Mouse (Mus musculus): Measurements from ENCODE around the gene Ppp2ca. TPM values are rescaled to one million over a fixed set of nuclear protein-coding genes. Genes with fewer than 3 reads are reported as not detected.

Gene Ppp2ca
- polyA plus RNA-seq, 1 experiment from 2014 or later, result 122 TPM

- Histone ChIP-seq H3K4me2 (no peak overlapping the region), H3K27me3 (no peaks in the 10 kb centered on the region), H3K9ac (no peak overlapping the region), H3K27ac (no peak overlapping the region), H3K36me3 (no peaks in the 10 kb centered on the region), H3K9me3 (no peaks in the 10 kb centered on the region), H3K4me1 (replicated peaks) (peaks cover 7% of the 10 kb centered on the region), H3K4me3 (no peak overlapping the region)
- no peak for ATAC-seq (ENCODE audit: low FRiP score)
- WGBS, result 75% methylated on average over 19 of the region's 19 CpGs
These were observed 22.5 kb upstream of the Ppp2ca start for GRCm38 (mm10) chr11:52075794-52076633.

- WGBS, result 85% methylated on average over 6 of the region's 6 CpGs
These were observed 21.6 kb upstream of the Ppp2ca start for GRCm38 (mm10) chr11:52076742-52077352.

GRCm38 (mm10) chr11:52077939-52078338, 20.5 kb upstream of the Ppp2ca start:
- no peak overlapping the region for H3K4me3 ChIP-seq
- no peaks in the 10 kb centered on the region for H3K27me3 ChIP-seq
- peaks cover 7% of the 10 kb centered on the region for H3K4me1 ChIP-seq (replicated peaks)
- no peaks in the 10 kb centered on the region for H3K36me3 ChIP-seq
- 91% methylated on average over 4 of the region's 4 CpGs for WGBS
- H3K27ac ChIP-seq, result no peak overlapping the region
- no peak overlapping the region for H3K4me2 ChIP-seq
- no peaks in the 10 kb centered on the region for H3K9me3 ChIP-seq
- H3K9ac ChIP-seq, result no peak overlapping the region
- ATAC-seq (ENCODE audit: low FRiP score), result no peak

More at GRCm38 (mm10) chr11:52076742-52077352, 21.6 kb upstream of the Ppp2ca start:
- peaks cover 7% of the 10 kb centered on the region for H3K4me1 ChIP-seq (replicated peaks)
- no peaks in the 10 kb centered on the region for H3K36me3 ChIP-seq
- H3K9me3 ChIP-seq, result no peaks in the 10 kb centered on the region
- no peak overlapping the region for H3K4me2 ChIP-seq
- H3K27me3 ChIP-seq, result no peaks in the 10 kb centered on the region
- H3K4me3 ChIP-seq, result no peak overlapping the region
- H3K27ac ChIP-seq, result no peak overlapping the region
- H3K9ac ChIP-seq, result no peak overlapping the region
- ATAC-seq (ENCODE audit: low FRiP score), result no peak

GRCm38 (mm10) chr11:52079978-52080377, 18.5 kb upstream of the Ppp2ca start:
- WGBS, result 7% methylated on average over 5 of the region's 5 CpGs
- H3K36me3 ChIP-seq, result no peaks in the 10 kb centered on the region
- H3K4me2 ChIP-seq, result no peak overlapping the region
- 0 out of 2 replicates have a peak, but pooled peaks have one; percentile 17 for ATAC-seq (ENCODE audit: low FRiP score)
- H3K9ac ChIP-seq, result no peak overlapping the region
- H3K27me3 ChIP-seq, result no peaks in the 10 kb centered on the region
- peaks cover 7% of the 10 kb centered on the region for H3K4me1 ChIP-seq (replicated peaks)
- no peaks in the 10 kb centered on the region for H3K9me3 ChIP-seq
- H3K27ac ChIP-seq, result no peak overlapping the region
- H3K4me3 ChIP-seq, result no peak overlapping the region

- 90% methylated on average over 2 of the region's 2 CpGs for WGBS
- H3K4me3 ChIP-seq, result no peak overlapping the region
- no peak overlapping the region for H3K9ac ChIP-seq
- no peak overlapping the region for H3K4me2 ChIP-seq
- H3K27me3 ChIP-seq, result no peaks in the 10 kb centered on the region
- no peak for ATAC-seq (ENCODE audit: low FRiP score)
- no peaks in the 10 kb centered on the region for H3K9me3 ChIP-seq
- no peaks in the 10 kb centered on the region for H3K36me3 ChIP-seq
- H3K27ac ChIP-seq, result no peak overlapping the region
- peaks cover 7% of the 10 kb centered on the region for H3K4me1 ChIP-seq (replicated peaks)
These were observed 17.8 kb upstream of the Ppp2ca start for GRCm38 (mm10) chr11:52080656-52081055.

GRCm38 (mm10) chr11:52085857-52086203, 12.7 kb upstream of the Ppp2ca start:
- H3K4me3 ChIP-seq, result no peak overlapping the region
- 54% methylated on average over 4 of the region's 4 CpGs for WGBS
- no peaks in the 10 kb centered on the region for H3K36me3 ChIP-seq
- H3K4me2 ChIP-seq, result 0 out of 2 replicates have a peak overlapping the region, but pooled peaks have one; percentile 1
- no peaks in the 10 kb centered on the region for H3K27me3 ChIP-seq
- H3K4me1 ChIP-seq (replicated peaks), result peaks cover 15% of the 10 kb centered on the region
- peak overlapping the region; percentile 64 for H3K27ac ChIP-seq
- peak; percentile 49 for ATAC-seq (ENCODE audit: low FRiP score)
- no peak overlapping the region for H3K9ac ChIP-seq
- no peaks in the 10 kb centered on the region for H3K9me3 ChIP-seq

GRCm38 (mm10) chr11:52086204-52086864, 12.1 kb upstream of the Ppp2ca start:
- Histone ChIP-seq H3K27me3 (no peaks in the 10 kb centered on the region), H3K36me3 (no peaks in the 10 kb centered on the region), H3K9me3 (no peaks in the 10 kb centered on the region), H3K4me3 (no peak overlapping the region), H3K9ac (0 out of 2 replicates have a peak overlapping the region, but pooled peaks have one; percentile 13), H3K4me2 (0 out of 2 replicates have a peak overlapping the region, but pooled peaks have one; percentile 1), H3K4me1 (replicated peaks) (peaks cover 15% of the 10 kb centered on the region), H3K27ac (peak overlapping the region; percentile 64)
- ATAC-seq (ENCODE audit: low FRiP score), result peak; percentile 82
- 36% methylated on average over 9 of the region's 9 CpGs for WGBS

GRCm38 (mm10) chr11:52089291-52089690, 9.2 kb upstream of the Ppp2ca start:
- no peak overlapping the region for H3K4me3 ChIP-seq
- WGBS, result 76% methylated on average over 8 of the region's 8 CpGs
- H3K4me2 ChIP-seq, result no peak overlapping the region
- ATAC-seq (ENCODE audit: low FRiP score), result no peak
- H3K27me3 ChIP-seq, result no peaks in the 10 kb centered on the region
- no peaks in the 10 kb centered on the region for H3K9me3 ChIP-seq
- no peak overlapping the region for H3K9ac ChIP-seq
- H3K4me1 ChIP-seq (replicated peaks), result peaks cover 15% of the 10 kb centered on the region
- H3K36me3 ChIP-seq, result no peaks in the 10 kb centered on the region
- H3K27ac ChIP-seq, result no peak overlapping the region

GRCm38 (mm10) chr11:52091261-52091660, 7.2 kb upstream of the Ppp2ca start:
- H3K27ac ChIP-seq, result no peak overlapping the region
- peaks cover 10% of the 10 kb centered on the region for H3K4me1 ChIP-seq (replicated peaks)
- no peaks in the 10 kb centered on the region for H3K27me3 ChIP-seq
- H3K4me3 ChIP-seq, result no peak overlapping the region
- no peaks in the 10 kb centered on the region for H3K9me3 ChIP-seq
- no peak overlapping the region for H3K9ac ChIP-seq
- H3K4me2 ChIP-seq, result no peak overlapping the region
- ATAC-seq (ENCODE audit: low FRiP score), result no peak
- WGBS, result 94% methylated on average over 9 of the region's 9 CpGs
- H3K36me3 ChIP-seq, result no peaks in the 10 kb centered on the region

- no peak for ATAC-seq (ENCODE audit: low FRiP score)
- Histone ChIP-seq H3K27ac (no peak overlapping the region), H3K27me3 (no peaks in the 10 kb centered on the region), H3K4me3 (no peak overlapping the region), H3K9ac (peak overlapping the region; percentile 39; the same call in 1 of the 2 replicates), H3K4me1 (replicated peaks) (peaks cover 7% of the 10 kb centered on the region), H3K4me2 (no peak overlapping the region), H3K36me3 (no peaks in the 10 kb centered on the region), H3K9me3 (no peaks in the 10 kb centered on the region)
- 71% methylated on average over 5 of the region's 5 CpGs for WGBS
These were observed 3.9 kb upstream of the Ppp2ca start for GRCm38 (mm10) chr11:52094568-52094967.

GRCm38 (mm10) chr11:52097016-52097415, 1.5 kb upstream of the Ppp2ca start:
- H3K9ac ChIP-seq, result no peak overlapping the region
- WGBS, result 75% methylated on average over 3 of the region's 3 CpGs
- no peak for ATAC-seq (ENCODE audit: low FRiP score)

GRCm38 (mm10) chr11:52097596-52097995, 885 bp upstream of the Ppp2ca start:
- 84% methylated on average over 2 of the region's 2 CpGs for WGBS
- Histone ChIP-seq H3K9me3 (no peaks in the 10 kb centered on the region), H3K36me3 (no peaks in the 10 kb centered on the region), H3K4me2 (peak overlapping the region; percentile 86), H3K4me3 (peak overlapping the region; percentile 98), H3K27ac (peak overlapping the region; percentile 100), H3K4me1 (replicated peaks) (peaks cover 31% of the 10 kb centered on the region), H3K27me3 (no peaks in the 10 kb centered on the region), H3K9ac (peak overlapping the region; percentile 77; the same call in 1 of the 2 replicates)
- no peak for ATAC-seq (ENCODE audit: low FRiP score)

More at GRCm38 (mm10) chr11:52097016-52097415, 1.5 kb upstream of the Ppp2ca start:
- H3K4me3 ChIP-seq, result no peak overlapping the region
- H3K36me3 ChIP-seq, result no peaks in the 10 kb centered on the region
- H3K27me3 ChIP-seq, result no peaks in the 10 kb centered on the region
- H3K4me2 ChIP-seq, result no peak overlapping the region
- no peaks in the 10 kb centered on the region for H3K9me3 ChIP-seq
- H3K27ac ChIP-seq, result no peak overlapping the region
- peaks cover 29% of the 10 kb centered on the region for H3K4me1 ChIP-seq (replicated peaks)

Data from hindbrain, embryonic 13.5 days (tissue).